ENCODE assay signal across 10 mouse cellular contexts in genomic region chr12:111353008-111353407, GRCm38 (mm10). TPM values are rescaled to one million over a fixed set of nuclear protein-coding genes. Genes with fewer than 3 reads are reported as not detected.
A peak's percentile ranks its signal among the peaks of the same experiment; 100 is the strongest.
DNase-seq lines count a peak whose midpoint lies in the region; ATAC-seq and TF ChIP-seq lines count a peak whose summit lies in the region.
"Had no signal": no experiment of that assay in that cellular context is flagged by ENCODE, and none has a peak within 500 bp of the region (broad histone marks: within the 10 kb centered on the region; RNA-seq: fewer than 3 reads in every experiment).

No protein-coding gene starts in this region.

- 85% methylated on average over 11 of the region's 11 CpGs for WGBS in heart, adult 2 months
- 77% methylated on average over 11 of the region's 11 CpGs for WGBS in liver, embryonic 15.5 days (ENCODE audit: insufficient replicate concordance)
- 82% methylated on average over 11 of the region's 11 CpGs for WGBS in liver, embryonic 12.5 days (ENCODE audit: insufficient replicate concordance)
- WGBS in hindbrain, embryonic 15.5 days = 82% methylated on average over 11 of the region's 11 CpGs

- no peaks in the 10 kb centered on the region; the same call in 1 of the 2 replicates for H3K36me3 ChIP-seq in heart, adult 2 months (ENCODE audit: control insufficient read depth, insufficient read depth, low read length)
- no peaks in the 10 kb centered on the region for H3K36me3 ChIP-seq in liver, embryonic 15.5 days (replicated peaks)
- H3K36me3 ChIP-seq in liver, embryonic 12.5 days = no peaks in the 10 kb centered on the region
- no peaks in the 10 kb centered on the region for H3K36me3 ChIP-seq in hindbrain, embryonic 15.5 days
- no peaks in the 10 kb centered on the region for H3K36me3 ChIP-seq in myocyte (ENCODE audit: control insufficient read depth, insufficient read depth)

- no peak for TF ChIP-seq CTCF in heart, adult 2 months (IDR thresholded peaks at IDR 0.05)

- peaks cover 33% of the 10 kb centered on the region for H3K4me1 ChIP-seq in heart, adult 2 months (ENCODE audit: control insufficient read depth, insufficient read depth, low read length)
- peaks cover 17% of the 10 kb centered on the region for H3K4me1 ChIP-seq in liver, embryonic 15.5 days (replicated peaks)
- peaks cover 28% of the 10 kb centered on the region; the same call in 1 of the 2 replicates for H3K4me1 ChIP-seq in liver, embryonic 12.5 days
- peaks cover 53% of the 10 kb centered on the region for H3K4me1 ChIP-seq in hindbrain, embryonic 15.5 days (replicated peaks)

- no peak overlapping the region for H3K4me2 ChIP-seq in liver, embryonic 15.5 days
- no peak overlapping the region for H3K4me2 ChIP-seq in liver, embryonic 12.5 days
- peak overlapping the region; percentile 10; the same call in 1 of the 2 replicates for H3K4me2 ChIP-seq in hindbrain, embryonic 15.5 days
- peak overlapping the region; percentile 82 for H3K4me2 ChIP-seq in myocyte (ENCODE audit: low read depth)
- H3K4me2 ChIP-seq: heart, embryonic 11.5 days had no signal

- H3K27me3 ChIP-seq in heart, adult 2 months (ENCODE audit: control insufficient read depth, insufficient read depth, low read length) = no peaks in the 10 kb centered on the region
- H3K27me3 ChIP-seq in liver, embryonic 15.5 days = no peaks in the 10 kb centered on the region
- H3K27me3 ChIP-seq in liver, embryonic 12.5 days (replicated peaks) = no peaks in the 10 kb centered on the region
- no peaks in the 10 kb centered on the region for H3K27me3 ChIP-seq in hindbrain, embryonic 15.5 days
- H3K27me3 ChIP-seq in myocyte (ENCODE audit: control insufficient read depth, insufficient read depth, insufficient read length) = no peaks in the 10 kb centered on the region

- H3K4me3 ChIP-seq in heart, adult 2 months = no peak overlapping the region
- H3K4me3 ChIP-seq in liver, embryonic 15.5 days (replicated peaks) = no peak overlapping the region
- H3K4me3 ChIP-seq in liver, embryonic 12.5 days = no peak overlapping the region
- no peak overlapping the region for H3K4me3 ChIP-seq in hindbrain, embryonic 15.5 days
- no peak overlapping the region for H3K4me3 ChIP-seq in myocyte
- H3K4me3 ChIP-seq: embryonic facial prominence, embryonic 10.5 days had no signal

- H3K27ac ChIP-seq in heart, adult 2 months = peak overlapping the region; percentile 9; the same call in 1 of the 2 replicates
- H3K27ac ChIP-seq in liver, embryonic 15.5 days (replicated peaks) = 0 out of 2 replicates have a peak overlapping the region, but pooled peaks have one; percentile 4
- H3K27ac ChIP-seq in liver, embryonic 12.5 days = no peak overlapping the region
- peak overlapping the region; percentile 23 for H3K27ac ChIP-seq in hindbrain, embryonic 15.5 days (replicated peaks)
- H3K27ac ChIP-seq: embryonic facial prominence, embryonic 10.5 days had no signal

- no peak overlapping the region for H3K9ac ChIP-seq in heart, adult 2 months (ENCODE audit: low read depth, low read length)
- no peak overlapping the region for H3K9ac ChIP-seq in liver, embryonic 15.5 days
- no peak overlapping the region for H3K9ac ChIP-seq in liver, embryonic 12.5 days
- H3K9ac ChIP-seq in hindbrain, embryonic 15.5 days = no peak overlapping the region

- no peak for ATAC-seq in liver, embryonic 15.5 days (ENCODE audit: insufficient read depth)
- no peak for ATAC-seq in liver, embryonic 12.5 days
- 0 out of 2 replicates have a peak, but pooled peaks have one; percentile 4 for ATAC-seq in hindbrain, embryonic 15.5 days (ENCODE audit: low FRiP score, low read depth)

- intact Hi-C loops in heart, adult 2 months (cut with DNase I) = no loop called here
- intact Hi-C loops in heart, postnatal 14 days (cut with DNase I) = no loop called here

- H3ac ChIP-seq in myocyte (ENCODE audit: control insufficient read depth, insufficient read length) = no peak overlapping the region

- peaks cover 19% of the 10 kb centered on the region for H3K79me2 ChIP-seq in heart, adult 2 months (replicated peaks; ENCODE audit: control insufficient read depth, insufficient read depth, low read length)
- peaks cover 85% of the 10 kb centered on the region for H3K79me2 ChIP-seq in myocyte (ENCODE audit: control insufficient read depth, insufficient read depth)

- no peaks in the 10 kb centered on the region for H3K9me3 ChIP-seq in liver, embryonic 15.5 days (replicated peaks)
- H3K9me3 ChIP-seq in liver, embryonic 12.5 days (replicated peaks) = no peaks in the 10 kb centered on the region
- no peaks in the 10 kb centered on the region for H3K9me3 ChIP-seq in hindbrain, embryonic 15.5 days
- H3K9me3 ChIP-seq: embryonic facial prominence, embryonic 10.5 days had no signal

- no peak for TF ChIP-seq EP300 in heart, adult 2 months (IDR thresholded peaks at IDR 0.05; ENCODE audit: insufficient read depth, low read depth, low read length)

- TF ChIP-seq POLR2A in heart, adult 2 months (IDR thresholded peaks at IDR 0.05; ENCODE audit: insufficient read depth, low read depth, low read length) = no peak
- no peak for TF ChIP-seq POLR2A in myocyte (IDR thresholded peaks at IDR 0.05; ENCODE audit: insufficient read length, low read depth)

- DNase-seq in heart, adult 2 months = no peak
- DNase-seq in heart, postnatal 14 days = no peak
- no peak for DNase-seq in frontal cortex, postnatal 10 days (ENCODE audit: low spot score in 2 of 2)
- DNase-seq in right cerebral cortex, postnatal 25 days = no peak

TF ChIP-seq in myocyte, 11 proteins besides CTCF, POLR2A, EP300 and RAD21:
- TF ChIP-seq USF1 (IDR thresholded peaks at IDR 0.05; ENCODE audit: low read depth) (no peak), MYOG (IDR thresholded peaks at IDR 0.05; ENCODE audit: control insufficient read depth in 1 of 3, insufficient read depth in 1 of 3, insufficient read length in 2 of 3, low read depth in 2 of 3) (no peak), MAX (IDR thresholded peaks at IDR 0.05; ENCODE audit: low read depth) (no peak), TCF12 (IDR thresholded peaks at IDR 0.05; ENCODE audit: insufficient read depth, poor library complexity, severe bottlenecking) (no peak), TCF3 (IDR thresholded peaks at IDR 0.05; ENCODE audit: insufficient read length, low read depth) (no peak)
TF ChIP-seq in myocyte: peak in this region for 0.

RNA-seq across cellular contexts. Expression of gene Cdc42bpb, which starts 24.5 kb away (rescaled TPM):
- total RNA-seq in heart, adult 2 months (2021) = 10 to 100 TPM; 55.3 to 58.5 TPM
- 105 and 106 TPM in 2 replicates for polyA plus RNA-seq in heart, adult 2 months (2012; rRNA removed)
- 10 to 100 TPM; 73.0 to 82.1 TPM for total RNA-seq in heart, postnatal 14 days (2021)
- 6.6 and 9.4 TPM in 2 replicates for polyA plus RNA-seq in liver, embryonic 15.5 days (2015; fragmentation: Nextera tagmentation; extraction: Ambion mirVana)
- polyA plus RNA-seq in liver, embryonic 12.5 days (2016; fragmentation: Nextera tagmentation; extraction: Ambion mirVana) = 13.0 and 15.1 TPM in 2 replicates
- 41.2 and 42.4 TPM in 2 replicates for polyA plus RNA-seq in hindbrain, embryonic 15.5 days (2015; fragmentation: Nextera tagmentation; extraction: Ambion mirVana)
- 43.2 TPM for polyA plus RNA-seq in myocyte (2012; fragmentation: generic; extraction: Trizol)

RNA-seq across cellular contexts. Expression of gene Lbhd2, which starts 53.6 kb away (rescaled TPM):
- total RNA-seq in heart, adult 2 months (2021) = not detected
- polyA plus RNA-seq in heart, adult 2 months (2012; rRNA removed) = not detected in 2 replicates
- not detected for total RNA-seq in heart, postnatal 14 days (2021)
- not detected in 2 replicates for polyA plus RNA-seq in liver, embryonic 15.5 days (2015; fragmentation: Nextera tagmentation; extraction: Ambion mirVana)
- 0.28 TPM in 1 of 2 replicates, not detected in the other for polyA plus RNA-seq in liver, embryonic 12.5 days (2016; fragmentation: Nextera tagmentation; extraction: Ambion mirVana)
- 1.6 and 1.9 TPM in 2 replicates for polyA plus RNA-seq in hindbrain, embryonic 15.5 days (2015; fragmentation: Nextera tagmentation; extraction: Ambion mirVana)
- polyA plus RNA-seq in myocyte (2012; fragmentation: generic; extraction: Trizol) = not detected
- polyA plus RNA-seq: embryonic facial prominence, embryonic 10.5 days had no signal

Comparison
In these comparisons a context has a peak if more than half of its experiments do, and no peak if none do; other contexts are left out.
1. H3K4me2 ChIP-seq: peak in hindbrain, embryonic 15.5 days (single experiment) and myocyte (single experiment); none in liver, embryonic 15.5 days (single experiment) and liver, embryonic 12.5 days (single experiment).